Mouse (Mus musculus) kidney, adult 8-10 months (tissue): ENCODE measurements around the gene Gm33543.

Experiments
- DNase-seq, 2 experiments: peaks; one replicate each; pipeline ENCODE4 v3.0.0; 2022

Gm33543 gene

DNA sequence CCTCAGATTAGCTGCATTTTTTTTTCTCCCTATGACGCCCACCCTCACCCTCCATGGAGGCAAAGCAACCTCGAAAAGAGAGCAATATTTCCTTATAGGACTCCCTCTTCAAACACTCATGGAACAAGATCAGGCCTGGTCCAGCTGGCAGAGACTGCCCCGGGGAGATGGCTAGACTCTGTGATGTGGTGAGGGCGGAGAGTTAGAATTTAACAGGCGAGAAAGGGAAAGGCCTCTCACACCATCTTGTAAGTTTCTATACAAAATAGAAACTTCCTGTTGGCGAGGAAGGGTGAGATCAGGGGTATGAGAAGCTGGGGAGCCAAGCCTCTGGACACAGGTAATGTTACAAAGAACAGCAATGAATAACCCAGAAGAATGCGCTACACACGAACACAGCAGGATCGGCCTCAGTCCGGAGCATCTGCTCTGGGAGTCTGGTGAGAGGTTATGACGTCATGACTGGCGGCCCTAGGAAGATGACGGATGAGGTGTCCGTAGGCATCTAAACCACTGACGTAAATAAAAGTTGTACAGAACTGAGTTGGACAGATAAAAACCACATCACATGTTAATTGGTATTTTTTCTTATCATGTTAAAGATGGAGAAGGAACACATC, 64.9 kb downstream of the Gm33543 start:
- DNase-seq = peak in 1 of 2 experiments; percentile 54

GRCm38 (mm10) chr10:95777071-95777470, 65.7 kb downstream of the Gm33543 start:
- DNase-seq = no peak

GRCm38 (mm10) chr10:95774856-95775255, 67.9 kb downstream of the Gm33543 start:
- no peak for DNase-seq

DNA sequence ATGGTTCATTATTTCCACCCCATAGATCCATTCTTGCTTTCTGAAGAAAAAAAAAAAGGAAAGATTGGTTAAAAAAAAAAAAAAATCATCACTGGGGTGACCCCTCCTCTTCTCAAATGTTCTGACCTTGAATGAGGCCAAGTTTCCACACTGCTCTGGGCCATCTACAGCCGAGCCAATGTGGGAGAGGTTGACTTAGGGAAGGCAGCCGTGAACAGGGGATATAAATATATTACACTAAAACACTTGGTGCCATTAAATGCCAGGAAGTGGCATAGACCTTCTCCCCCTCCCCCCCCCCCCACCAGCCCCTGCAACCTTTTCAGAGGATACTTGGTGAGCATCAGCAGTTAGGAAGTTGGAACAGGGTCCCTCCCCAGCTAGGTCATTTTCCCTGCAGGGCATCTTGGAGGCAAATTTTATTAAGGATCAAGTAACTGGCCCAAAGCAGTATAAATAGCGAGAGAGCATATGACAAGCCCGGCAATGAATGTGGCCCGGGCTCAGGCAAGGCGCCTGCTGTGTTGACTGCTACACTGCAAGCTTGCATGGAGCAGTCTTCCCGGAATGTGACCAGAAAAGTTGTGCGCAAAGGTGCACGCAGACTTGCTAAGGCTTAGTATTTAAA, 68.6 kb downstream of the Gm33543 start:
- peak; percentile 37 to 65 for DNase-seq
